Mouse (Mus musculus) cortical plate, adult 2 months (tissue): ENCODE data around the gene Dedd2.

Experiments
- CTCF ChIP-seq: fragments of 200-500 bp; IDR thresholded peaks from 2 replicates; pipeline ENCODE4 v1.5.1; 2011; ENCODE audit warnings: mild to moderate bottlenecking, control low read depth, low read length; ENCODE audit not compliant: insufficient read depth; ENCODE audit errors: extremely low read depth
- POLR2A ChIP-seq: fragments of 200-500 bp; IDR thresholded peaks from 2 replicates; pipeline ENCODE4 v1.6.1; 2011; ENCODE audit warnings: mild to moderate bottlenecking, low read length, control low read depth; ENCODE audit not compliant: insufficient read depth; ENCODE audit errors: extremely low read depth

- TF ChIP-seq CTCF (peak; percentile 78), POLR2A (no peak)
Observed at GRCm38 (mm10) chr7:25241062-25241461, 20.6 kb upstream of the Dedd2 start.
